Mouse (Mus musculus): ENCODE data around the gene Slc38a7. TPM values are rescaled to one million over a fixed set of nuclear protein-coding genes. Genes with fewer than 3 reads are reported as not detected.
A peak's percentile ranks its signal among the peaks of the same experiment; 100 is the strongest.
"Not testable (repeated sequence)": the region's sequence is repeated elsewhere in the genome, so short reads cannot be mapped to it uniquely, and the experiment has no call there.

The Slc38a7 gene
- total RNA-seq (2022): 10 to 100 TPM; 21.9 to 27.3 (median 26.1) TPM

GRCm38 (mm10) chr8:95853102-95853843 lies at the start of gene Slc38a7:
Slc38a7 (minus strand) TSS chr8:95853539.
- DNase-seq: peak; percentile 68

GRCm38 (mm10) chr8:95901864-95902263 lies 48.5 kb upstream of the Slc38a7 start:
- DNase-seq: no peak

- DNase-seq: no peak
Measured at GRCm38 (mm10) chr8:95893701-95894100, 40.4 kb upstream of the Slc38a7 start.

- DNase-seq: peak; percentile 87
Measured at GRCm38 (mm10) chr8:95888285-95889136, 35.2 kb upstream of the Slc38a7 start, which contains the start of gene Got2. Got2 (minus strand) TSS chr8:95888547.

GRCm38 (mm10) chr8:95887578-95888284 lies 34.4 kb upstream of the Slc38a7 start:
- DNase-seq: peak; percentile 70

GRCm38 (mm10) chr8:95886647-95887577 lies 33.6 kb upstream of the Slc38a7 start:
- DNase-seq: peak; percentile 41

- no peak for DNase-seq
Measured at GRCm38 (mm10) chr8:95885966-95886365, 32.6 kb upstream of the Slc38a7 start.

- no peak for DNase-seq
Measured at GRCm38 (mm10) chr8:95885271-95885841, 32.0 kb upstream of the Slc38a7 start.

GRCm38 (mm10) chr8:95884491-95884890 lies 31.2 kb upstream of the Slc38a7 start:
- no peak for DNase-seq

GRCm38 (mm10) chr8:95882191-95882590 lies 28.9 kb upstream of the Slc38a7 start:
- DNase-seq: no peak

GRCm38 (mm10) chr8:95881576-95881975 lies 28.2 kb upstream of the Slc38a7 start:
- DNase-seq: no peak

GRCm38 (mm10) chr8:95879823-95880222 lies 26.5 kb upstream of the Slc38a7 start:
- no peak for DNase-seq

- peak; percentile 35 for DNase-seq
Measured at GRCm38 (mm10) chr8:95878176-95878962, 25.0 kb upstream of the Slc38a7 start.

- no peak for DNase-seq
Measured at GRCm38 (mm10) chr8:95875270-95875669, 21.9 kb upstream of the Slc38a7 start.

GRCm38 (mm10) chr8:95871690-95872089 lies 18.4 kb upstream of the Slc38a7 start:
- DNase-seq: no peak

- not testable (repeated sequence) for DNase-seq
Measured at GRCm38 (mm10) chr8:95864851-95865250, 11.5 kb upstream of the Slc38a7 start.

- DNase-seq: not testable (repeated sequence)
Measured at GRCm38 (mm10) chr8:95863761-95864440, 10.6 kb upstream of the Slc38a7 start.

- DNase-seq: no peak
Measured at GRCm38 (mm10) chr8:95854174-95854573, 835 bp upstream of the Slc38a7 start.

- peak; percentile 39 for DNase-seq
Measured at GRCm38 (mm10) chr8:95852290-95852689, 1.0 kb downstream of the Slc38a7 start.

GRCm38 (mm10) chr8:95850326-95850725 lies 3.0 kb downstream of the Slc38a7 start:
- no peak for DNase-seq
